Mouse (Mus musculus) forebrain, embryonic 16.5 days (tissue): Measurements from ENCODE around the gene Smc1b. TPM values are rescaled to one million over a fixed set of nuclear protein-coding genes. Genes with fewer than 3 reads are reported as not detected.

ENCODE experiments used
- ATAC-seq: fragments of 200-750 bp; cut with Nextera tagmentation; 2 replicates; pipeline ENCODE4 v1.8.0; 2017; ENCODE audit warnings: mild to moderate bottlenecking, moderate library complexity
- H3K27ac ChIP-seq: fragments of 300-500 bp; sonication (generic); 2 replicates; pipeline ENCODE4 v1.5.1; 2014; ENCODE audit warnings: low read length, control low read depth
- H3K27me3 ChIP-seq: fragments of 300-500 bp; sonication (generic); replicated peaks from 2 replicates; pipeline ENCODE4 v1.6.1; 2014; ENCODE audit warnings: low read length; ENCODE audit not compliant: control insufficient read depth, insufficient read depth
- H3K36me3 ChIP-seq: fragments of 300-500 bp; sonication (generic); 2 replicates; pipeline ENCODE4 v1.6.1; 2014; ENCODE audit not compliant: control insufficient read depth, insufficient read depth
- H3K4me1 ChIP-seq: fragments of 300-500 bp; sonication (generic); replicated peaks from 2 replicates; pipeline ENCODE4 v1.6.1; 2014; ENCODE audit warnings: low read length; ENCODE audit not compliant: control insufficient read depth, insufficient read depth
- H3K4me2 ChIP-seq: fragments of 300-500 bp; sonication (generic); 2 replicates; pipeline ENCODE4 v1.6.1; 2014; ENCODE audit warnings: mild to moderate bottlenecking, low read length, control low read depth
- H3K4me3 ChIP-seq: fragments of 300-500 bp; sonication (generic); replicated peaks from 2 replicates; pipeline ENCODE4 v1.5.1; 2014; ENCODE audit warnings: mild to moderate bottlenecking, low read length, control low read depth
- H3K9ac ChIP-seq: fragments of 300-500 bp; sonication (generic); replicated peaks from 2 replicates; pipeline ENCODE4 v1.6.1; 2014; ENCODE audit warnings: low read depth, low read length, control low read depth
- H3K9me3 ChIP-seq: fragments of 300-500 bp; sonication (generic); 2 replicates; pipeline ENCODE4 v1.6.1; 2016; ENCODE audit warnings: low read length; ENCODE audit not compliant: control insufficient read depth
- WGBS: fragments of 180-500 bp; shearing (Covaris S2); extraction: QIAGEN DNeasy Blood & Tissue Kit; methylation state at CpG from one replicate; pipeline ENCODE4 v1.1.7; 2014; 5-methylcytosine and 5-hydroxymethylcytosine counted together
- polyA plus RNA-seq: library from polyadenylated mRNA; unstranded; fragments of >200 nt; fragmentation: Nextera tagmentation; extraction: Ambion mirVana; gene quantifications from 2 replicates; pipeline ENCODE4 v1.2.1, GENCODE M21; 2015

The Smc1b gene
- 0.32 and 0.54 TPM in 2 replicates for polyA plus RNA-seq

DNA sequence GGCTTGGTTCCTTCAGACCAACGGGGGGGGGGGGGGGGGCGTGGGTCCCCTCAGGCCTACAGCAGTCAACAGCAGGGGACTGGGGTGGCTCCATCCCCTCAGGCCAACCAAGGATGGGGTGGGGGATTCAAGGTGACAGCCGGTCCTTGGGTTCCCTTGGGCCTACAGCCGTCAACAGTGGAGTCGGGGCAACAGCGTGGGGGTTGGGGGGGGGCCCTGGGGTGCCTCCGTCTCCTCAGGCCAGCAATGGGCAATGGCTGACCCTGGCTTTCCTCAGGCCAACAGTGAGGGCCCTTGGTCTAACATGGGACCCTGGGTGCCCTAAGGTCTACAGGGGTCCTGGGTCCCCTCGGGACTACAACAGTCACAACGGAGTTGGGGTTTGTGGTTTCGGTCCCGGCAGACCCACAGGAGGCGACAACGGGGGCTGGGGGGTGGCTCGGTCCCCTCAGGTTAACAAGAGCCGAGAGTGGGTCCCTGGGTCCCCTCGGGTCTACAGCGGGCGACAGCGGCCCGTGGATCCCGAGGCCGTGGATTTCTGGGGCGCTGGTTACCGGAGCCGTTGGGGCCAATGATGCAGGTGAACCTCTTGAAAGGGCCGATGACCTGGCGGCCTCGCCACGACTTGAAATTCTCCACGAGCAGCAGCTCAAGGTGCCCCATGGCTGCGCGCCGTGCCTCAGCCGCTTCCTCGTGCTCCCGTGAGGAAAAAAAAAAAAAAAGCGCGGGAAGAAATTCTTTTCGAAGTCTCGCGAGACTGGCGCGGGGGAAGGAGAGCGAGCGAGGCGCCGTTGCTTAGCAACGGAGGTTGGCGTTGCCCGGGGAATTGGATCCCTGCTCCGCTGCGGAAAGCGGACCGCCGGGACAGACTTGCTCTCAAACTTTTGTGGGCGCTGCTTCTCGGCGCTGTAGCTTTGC lies at the start of gene Smc1b, which contains the start of gene Ribc2:
TSS of gene Smc1b (minus strand) at position 690 of the 918 bp plus-strand sequence.
TSS of gene Ribc2 (plus strand) at position 804 of the 918 bp plus-strand sequence.
- ATAC-seq = peak; percentile 59
- no peaks in the 10 kb centered on the region for H3K27me3 ChIP-seq
- peak within 1 kb of the TSS; percentile 43 for H3K4me3 ChIP-seq
- H3K4me1 ChIP-seq = peaks cover 11% of the 10 kb centered on the region
- peak within 1 kb of the TSS; percentile 76 for H3K4me2 ChIP-seq
- no peak within 1 kb of the TSS for H3K27ac ChIP-seq
- H3K36me3 ChIP-seq = no peaks in the 10 kb centered on the region
- 33% methylated on average over 55 of the region's 58 CpGs for WGBS
- peaks cover 2% of the 10 kb centered on the region; the same call in 1 of the 2 replicates for H3K9me3 ChIP-seq
- H3K9ac ChIP-seq = peak within 1 kb of the TSS; percentile 42

DNA sequence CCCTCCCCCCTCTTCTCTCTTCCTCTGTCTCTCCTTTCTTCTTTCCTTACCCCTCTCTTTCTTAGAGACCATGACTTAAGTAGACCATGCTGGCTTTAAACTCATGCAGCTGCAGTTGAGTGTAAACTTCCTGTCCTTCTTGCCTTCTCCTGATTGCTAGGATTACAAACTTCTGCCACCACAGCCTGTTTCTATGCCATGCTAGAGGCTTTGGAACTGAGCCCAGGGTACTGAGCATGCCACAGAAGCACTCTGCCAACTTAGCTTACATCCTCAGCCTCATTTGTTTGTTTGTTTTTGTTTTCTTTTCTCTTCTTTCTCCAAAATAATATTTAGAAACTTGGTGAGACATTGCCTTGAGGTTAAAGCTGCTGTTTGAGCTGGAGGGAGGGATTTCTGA lies 48.6 kb upstream of the Smc1b start:
- H3K9ac ChIP-seq = no peak overlapping the region
- H3K9me3 ChIP-seq = no peaks in the 10 kb centered on the region
- no peaks in the 10 kb centered on the region for H3K27me3 ChIP-seq
- H3K4me1 ChIP-seq = peaks cover 10% of the 10 kb centered on the region; the same call in 1 of the 2 replicates
- ATAC-seq = no peak
- no peak overlapping the region for H3K4me2 ChIP-seq
- H3K36me3 ChIP-seq = no peaks in the 10 kb centered on the region
- no peak overlapping the region for H3K27ac ChIP-seq
- no peak overlapping the region for H3K4me3 ChIP-seq

DNA sequence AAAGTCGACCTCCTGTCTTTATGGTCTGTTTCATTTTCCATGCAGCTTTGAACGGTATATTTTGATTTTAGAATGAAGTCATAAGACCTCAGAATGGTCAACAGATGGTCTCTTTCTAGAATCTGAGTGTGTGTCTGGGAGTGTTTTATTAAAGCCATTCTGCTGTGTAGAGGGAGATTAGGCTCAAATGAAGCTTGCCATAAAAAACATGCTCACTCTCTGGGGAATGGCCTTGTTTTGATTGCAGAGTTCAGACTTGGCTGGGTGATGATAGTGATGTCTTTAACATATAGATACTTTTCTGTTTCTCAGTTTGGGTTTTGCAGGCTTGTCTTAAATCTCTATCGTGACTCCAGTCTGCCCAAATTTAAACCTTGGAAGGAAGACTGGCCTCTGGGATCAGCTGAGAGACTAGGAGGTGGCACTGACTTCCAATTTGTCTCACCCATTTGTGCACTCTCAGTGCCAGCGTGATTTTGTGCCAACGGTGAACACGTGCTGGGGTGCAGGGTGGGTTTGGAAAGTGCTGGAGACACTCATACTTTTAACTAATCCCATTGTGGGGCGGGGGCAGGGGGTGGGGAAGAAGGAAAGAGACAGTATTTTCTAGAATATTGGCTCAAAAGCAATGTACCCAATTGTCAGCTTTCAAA lies 47.9 kb upstream of the Smc1b start:
- H3K9ac ChIP-seq = no peak overlapping the region
- H3K4me3 ChIP-seq = no peak overlapping the region
- H3K4me1 ChIP-seq = peaks cover 10% of the 10 kb centered on the region; the same call in 1 of the 2 replicates
- H3K4me2 ChIP-seq = no peak overlapping the region
- 50% methylated on average over 7 of the region's 7 CpGs for WGBS
- H3K27me3 ChIP-seq = no peaks in the 10 kb centered on the region
- no peaks in the 10 kb centered on the region for H3K36me3 ChIP-seq
- no peak overlapping the region for H3K27ac ChIP-seq
- ATAC-seq = peak; percentile 58
- H3K9me3 ChIP-seq = no peaks in the 10 kb centered on the region

DNA sequence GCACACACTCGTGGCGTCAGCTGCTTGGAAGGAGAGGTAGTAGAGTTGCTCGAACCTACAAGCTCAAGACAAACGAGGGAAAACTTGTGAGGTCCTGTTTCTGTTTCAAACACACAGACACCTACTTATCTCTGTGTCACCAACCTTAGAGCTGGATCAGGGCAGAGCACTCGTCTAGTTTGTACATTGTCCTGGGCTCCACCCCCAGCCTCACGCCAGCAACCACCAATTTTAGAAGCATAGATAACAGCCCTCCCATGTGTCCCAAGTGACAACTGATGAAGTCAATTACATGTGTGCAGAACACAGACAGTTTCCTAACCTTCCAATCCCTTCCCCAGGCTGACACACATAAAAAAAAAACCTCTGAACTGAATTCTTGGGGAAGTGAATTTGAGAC lies 46.4 kb upstream of the Smc1b start:
- no peak for ATAC-seq
- H3K27me3 ChIP-seq = no peaks in the 10 kb centered on the region
- no peak overlapping the region for H3K4me3 ChIP-seq
- H3K9ac ChIP-seq = no peak overlapping the region
- H3K4me1 ChIP-seq = peaks cover 10% of the 10 kb centered on the region; the same call in 1 of the 2 replicates
- H3K4me2 ChIP-seq = no peak overlapping the region
- 71% methylated on average over 6 of the region's 6 CpGs for WGBS
- no peaks in the 10 kb centered on the region for H3K9me3 ChIP-seq
- H3K27ac ChIP-seq = no peak overlapping the region
- no peaks in the 10 kb centered on the region for H3K36me3 ChIP-seq

DNA sequence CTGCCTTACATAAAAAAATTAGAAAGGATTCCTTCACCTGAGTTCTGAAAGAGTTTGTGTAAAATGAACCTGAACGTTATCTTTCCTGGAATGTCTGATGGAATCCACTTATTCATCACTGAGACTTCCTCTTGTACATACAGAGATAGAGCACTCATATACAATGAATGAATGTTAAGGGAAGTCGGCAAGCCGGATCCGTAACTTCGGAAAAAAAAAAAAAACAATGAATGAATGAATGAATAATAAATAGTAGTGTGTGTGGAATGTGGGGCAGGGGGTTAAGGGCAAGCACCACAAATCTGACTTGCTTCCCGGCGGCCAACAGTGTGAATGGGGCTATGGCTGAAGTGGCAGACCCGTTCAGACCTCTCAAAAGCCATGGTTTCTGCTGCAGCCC lies 45.8 kb upstream of the Smc1b start:
- H3K4me2 ChIP-seq = no peak overlapping the region
- H3K4me1 ChIP-seq = peaks cover 10% of the 10 kb centered on the region; the same call in 1 of the 2 replicates
- no peak overlapping the region for H3K4me3 ChIP-seq
- no peaks in the 10 kb centered on the region for H3K27me3 ChIP-seq
- H3K36me3 ChIP-seq = no peaks in the 10 kb centered on the region
- no peak overlapping the region for H3K27ac ChIP-seq
- WGBS = 78% methylated on average over 8 of the region's 8 CpGs
- H3K9me3 ChIP-seq = no peaks in the 10 kb centered on the region
- H3K9ac ChIP-seq = no peak overlapping the region
- no peak for ATAC-seq

DNA sequence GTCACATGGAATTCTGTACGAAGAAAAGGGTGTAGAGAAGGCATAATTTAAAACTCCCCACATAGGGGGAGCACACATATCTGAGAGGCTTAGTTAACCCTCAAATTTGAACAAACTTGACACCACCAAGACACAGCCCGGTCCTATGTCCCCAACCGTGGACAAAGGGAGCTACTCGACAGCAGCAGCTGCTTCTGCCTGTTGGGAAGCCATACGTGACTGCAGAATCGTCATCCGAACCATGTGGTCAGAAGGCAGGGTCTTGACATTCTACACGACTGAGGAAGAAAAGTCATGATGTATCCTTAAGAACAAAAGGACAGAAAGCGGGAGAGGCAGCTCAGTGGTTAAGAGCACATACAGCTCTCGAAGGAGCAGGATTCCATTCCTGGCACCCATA lies 42.3 kb upstream of the Smc1b start:
- H3K36me3 ChIP-seq = no peaks in the 10 kb centered on the region
- H3K4me3 ChIP-seq = no peak overlapping the region
- 77% methylated on average over 10 of the region's 10 CpGs for WGBS
- H3K9me3 ChIP-seq = no peaks in the 10 kb centered on the region
- no peaks in the 10 kb centered on the region for H3K4me1 ChIP-seq
- no peak overlapping the region for H3K27ac ChIP-seq
- no peaks in the 10 kb centered on the region for H3K27me3 ChIP-seq
- H3K9ac ChIP-seq = no peak overlapping the region
- H3K4me2 ChIP-seq = no peak overlapping the region
- ATAC-seq = no peak

DNA sequence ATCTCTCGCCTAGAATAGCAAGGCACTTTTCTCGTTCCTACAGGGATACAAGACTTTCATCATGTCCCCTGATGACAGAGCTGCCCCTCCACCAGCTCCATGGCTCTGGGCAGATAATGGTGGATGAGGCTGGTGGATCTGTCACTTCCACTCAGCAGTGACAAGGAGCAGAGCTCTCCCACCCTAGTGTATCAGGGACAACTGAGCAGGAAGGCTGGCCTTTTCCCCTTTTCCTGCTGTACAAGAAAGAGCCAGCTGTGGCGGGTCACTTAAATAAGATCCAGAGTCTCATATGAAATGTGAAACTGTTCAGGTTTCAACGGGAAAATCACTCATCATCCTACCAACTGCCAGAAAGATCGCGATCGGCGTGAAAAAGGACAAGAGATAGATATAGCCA lies 41.7 kb upstream of the Smc1b start:
- H3K4me3 ChIP-seq = no peak overlapping the region
- WGBS = 86% methylated on average over 8 of the region's 8 CpGs
- no peaks in the 10 kb centered on the region for H3K4me1 ChIP-seq
- H3K9me3 ChIP-seq = no peaks in the 10 kb centered on the region
- H3K9ac ChIP-seq = no peak overlapping the region
- no peak overlapping the region for H3K27ac ChIP-seq
- no peaks in the 10 kb centered on the region for H3K36me3 ChIP-seq
- no peak for ATAC-seq
- no peak overlapping the region for H3K4me2 ChIP-seq
- H3K27me3 ChIP-seq = no peaks in the 10 kb centered on the region

DNA sequence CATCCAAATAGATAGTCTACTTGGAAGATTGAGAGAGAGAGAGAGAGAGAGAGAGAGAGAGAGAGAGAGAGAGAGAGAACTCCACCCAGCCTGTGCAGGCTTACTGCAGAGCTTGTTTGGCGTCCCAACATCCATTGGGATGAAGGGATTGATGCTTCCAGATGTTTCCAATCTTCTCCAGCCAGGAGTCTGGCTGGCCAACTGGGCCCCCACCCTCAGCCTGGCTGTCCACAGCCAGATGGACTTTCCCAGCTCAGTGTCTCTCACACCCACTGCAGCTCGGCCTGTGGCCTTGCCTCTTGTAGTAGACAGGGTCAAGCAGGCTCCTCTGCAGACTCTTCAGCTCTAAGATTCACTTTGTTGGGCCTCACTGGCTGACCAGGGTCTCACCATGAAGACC lies 40.3 kb upstream of the Smc1b start:
- no peaks in the 10 kb centered on the region for H3K9me3 ChIP-seq
- H3K4me3 ChIP-seq = no peak overlapping the region
- no peak for ATAC-seq
- H3K4me1 ChIP-seq = peaks cover 3% of the 10 kb centered on the region
- no peak overlapping the region for H3K27ac ChIP-seq
- H3K27me3 ChIP-seq = no peaks in the 10 kb centered on the region
- H3K4me2 ChIP-seq = no peak overlapping the region
- no peak overlapping the region for H3K9ac ChIP-seq
- 89% methylated on average over 2 of the region's 2 CpGs for WGBS
- H3K36me3 ChIP-seq = no peaks in the 10 kb centered on the region

DNA sequence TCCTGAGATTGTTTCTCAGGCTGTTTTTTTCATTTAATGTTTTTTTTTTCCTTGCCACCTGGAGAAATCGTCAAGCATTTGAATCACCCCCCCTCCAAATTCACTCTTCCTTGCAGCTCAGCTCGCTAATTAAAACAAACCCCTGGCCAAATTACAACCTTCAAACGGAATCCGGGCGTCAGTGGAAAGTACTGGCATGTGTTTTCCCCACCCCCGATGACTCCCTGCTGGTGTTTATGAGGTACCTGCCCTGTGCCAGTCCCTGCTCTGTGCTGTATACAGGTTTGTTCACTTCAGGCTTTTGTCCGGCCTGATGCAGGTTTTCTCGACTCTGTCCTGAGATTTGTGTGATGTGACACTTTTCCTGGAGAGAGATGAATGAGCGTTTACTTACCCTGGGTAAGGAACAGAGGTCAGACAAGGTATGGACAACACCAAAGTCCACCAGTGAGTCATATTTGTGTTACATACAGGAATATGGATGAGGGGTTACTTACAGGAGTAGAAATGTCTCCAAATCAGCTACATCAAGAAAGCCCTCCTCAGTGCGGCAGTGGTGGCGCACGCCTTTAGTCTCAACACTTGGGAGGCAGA lies 35.4 kb upstream of the Smc1b start:
- no peaks in the 10 kb centered on the region for H3K27me3 ChIP-seq
- no peak overlapping the region for H3K4me3 ChIP-seq
- no peak overlapping the region for H3K4me2 ChIP-seq
- 38% methylated on average over 12 of the region's 12 CpGs for WGBS
- no peak overlapping the region for H3K9ac ChIP-seq
- ATAC-seq = no peak
- no peak overlapping the region for H3K27ac ChIP-seq
- no peaks in the 10 kb centered on the region for H3K9me3 ChIP-seq
- peaks cover 13% of the 10 kb centered on the region for H3K4me1 ChIP-seq
- no peaks in the 10 kb centered on the region for H3K36me3 ChIP-seq
